Mouse (Mus musculus) hindbrain, embryonic 14.5 days (tissue): ENCODE results near the gene Fn3k. TPM values are rescaled to one million over a fixed set of nuclear protein-coding genes. Genes with fewer than 3 reads are reported as not detected.
A peak's percentile ranks its signal among the peaks of the same experiment; 100 is the strongest.

Source experiments
- ATAC-seq: fragments of 200-750 bp; cut with Nextera tagmentation; 2 replicates; pipeline ENCODE4 v1.8.0; 2017; ENCODE audit warnings: moderate number of reproducible peaks, mild to moderate bottlenecking, moderate TSS enrichment, moderate library complexity; ENCODE audit not compliant: low FRiP score
- DNase-seq: peaks from one replicate; pipeline ENCODE4 v3.0.0-alpha.2; 2015; ENCODE audit warnings: low spot score
- H3K27ac ChIP-seq: fragments of 300-500 bp; sonication (generic); 2 replicates; pipeline ENCODE4 v1.5.1; 2014; ENCODE audit warnings: mild to moderate bottlenecking, moderate library complexity
- H3K27me3 ChIP-seq: fragments of 300-500 bp; sonication (generic); 2 replicates; pipeline ENCODE4 v1.6.1; 2014; ENCODE audit warnings: mild to moderate bottlenecking, low read length, mixed read lengths; ENCODE audit not compliant: control insufficient read depth, insufficient read depth
- H3K36me3 ChIP-seq: fragments of 300-500 bp; sonication (generic); replicated peaks from 2 replicates; pipeline ENCODE4 v1.6.1; 2014; ENCODE audit not compliant: control insufficient read depth, insufficient read depth
- H3K4me1 ChIP-seq: fragments of 300-500 bp; sonication (generic); replicated peaks from 2 replicates; pipeline ENCODE4 v1.6.1; 2014; ENCODE audit warnings: antibody characterized with exemption, low read length, mixed read lengths; ENCODE audit not compliant: control insufficient read depth, insufficient read depth
- H3K4me2 ChIP-seq: fragments of 300-500 bp; sonication (generic); replicated peaks from 2 replicates; pipeline ENCODE4 v1.6.1; 2014; ENCODE audit warnings: mild to moderate bottlenecking, moderate library complexity
- H3K4me3 ChIP-seq: fragments of 300-500 bp; sonication (generic); replicated peaks from 2 replicates; pipeline ENCODE4 v1.5.1; 2014; ENCODE audit warnings: mild to moderate bottlenecking, low read length
- H3K9ac ChIP-seq: fragments of 300-500 bp; sonication (generic); 2 replicates; pipeline ENCODE4 v1.6.1; 2014
- H3K9me3 ChIP-seq: fragments of 300-500 bp; sonication (generic); 2 replicates; pipeline ENCODE4 v1.6.1; 2016; ENCODE audit warnings: low read length; ENCODE audit not compliant: control insufficient read depth
- WGBS: fragments of 180-500 bp; shearing (Covaris S2); extraction: QIAGEN DNeasy Blood & Tissue Kit; methylation state at CpG from one replicate; pipeline ENCODE4 v1.1.7; 2014; 5-methylcytosine and 5-hydroxymethylcytosine counted together
- polyA plus RNA-seq: library from polyadenylated mRNA; unstranded; fragments of >200 nt; fragmentation: Nextera tagmentation; extraction: Ambion mirVana; gene quantifications from 2 replicates; pipeline ENCODE4 v1.2.1, GENCODE M21; 2014

Fn3k gene
- polyA plus RNA-seq, 1 experiment from 2014 or later = 4.8 TPM

DNA sequence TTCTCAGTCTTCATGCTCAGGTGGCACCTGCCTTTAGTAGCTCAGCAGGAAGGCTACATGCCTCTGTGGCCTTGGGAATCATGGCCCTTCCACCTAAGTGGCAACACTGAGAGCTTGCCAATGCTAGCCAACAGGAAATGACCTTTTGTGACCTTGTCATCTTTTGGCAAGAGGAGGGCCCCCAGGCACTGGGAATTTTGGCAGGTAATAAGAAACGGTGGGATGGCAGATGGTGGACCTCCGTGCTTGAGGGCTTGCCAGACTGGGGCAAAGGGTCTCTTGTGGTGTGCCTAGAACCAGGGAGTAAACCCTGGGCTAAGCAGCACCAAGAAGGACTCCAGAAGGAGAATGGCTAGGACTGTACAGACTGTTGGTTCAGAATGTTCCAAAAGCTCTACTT, 7.4 kb downstream of the Fn3k start:
- 71% methylated on average over 2 of the region's 2 CpGs for WGBS
- no peaks in the 10 kb centered on the region for H3K9me3 ChIP-seq

DNA sequence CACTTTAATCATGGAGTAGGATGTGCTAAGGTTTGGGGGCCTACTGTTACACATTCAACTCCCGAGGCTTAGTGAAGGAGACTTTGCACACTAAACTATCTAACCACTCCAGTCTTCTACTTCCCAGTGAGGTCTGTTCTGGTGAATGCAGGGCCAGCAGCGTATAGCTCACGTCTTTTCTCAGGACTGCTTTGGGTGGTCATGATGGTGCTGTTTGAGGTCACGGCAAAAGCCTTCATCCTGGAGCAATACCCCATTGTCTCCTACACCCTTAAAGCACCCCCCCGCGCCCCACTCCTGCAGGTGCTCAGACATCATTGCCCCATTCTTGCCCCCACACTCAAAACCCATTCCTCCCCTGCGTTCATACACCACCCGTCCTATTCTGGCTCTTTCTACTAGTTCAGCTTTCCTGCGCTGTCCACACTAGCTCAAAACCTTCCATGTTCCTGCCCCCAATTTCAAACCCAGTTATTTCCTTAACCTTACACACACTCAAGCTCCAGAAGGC, 16.6 kb downstream of the Fn3k start:
- Histone ChIP-seq H3K36me3 (peaks cover 8% of the 10 kb centered on the region; the same call in 1 of the 2 replicates), H3K4me2 (peak overlapping the region; percentile 77), H3K4me1 (peaks cover 17% of the 10 kb centered on the region), H3K27ac (peak overlapping the region; percentile 41; the same call in 1 of the 2 replicates), H3K9me3 (no peaks in the 10 kb centered on the region), H3K27me3 (no peaks in the 10 kb centered on the region), H3K4me3 (peak overlapping the region; percentile 76), H3K9ac (peak overlapping the region; percentile 78)
- WGBS = 28% methylated on average over 9 of the region's 9 CpGs
- DNase-seq = no peak
- peak; percentile 5; the same call in 1 of the 2 replicates for ATAC-seq

More for the DNA sequence above, 7.4 kb downstream of the Fn3k start:
- Histone ChIP-seq H3K9ac (no peak overlapping the region), H3K27me3 (no peaks in the 10 kb centered on the region), H3K4me3 (no peak overlapping the region), H3K4me1 (no peaks in the 10 kb centered on the region), H3K36me3 (no peaks in the 10 kb centered on the region), H3K4me2 (no peak overlapping the region), H3K27ac (no peak overlapping the region)
- DNase-seq (no peak), ATAC-seq (no peak)

DNA sequence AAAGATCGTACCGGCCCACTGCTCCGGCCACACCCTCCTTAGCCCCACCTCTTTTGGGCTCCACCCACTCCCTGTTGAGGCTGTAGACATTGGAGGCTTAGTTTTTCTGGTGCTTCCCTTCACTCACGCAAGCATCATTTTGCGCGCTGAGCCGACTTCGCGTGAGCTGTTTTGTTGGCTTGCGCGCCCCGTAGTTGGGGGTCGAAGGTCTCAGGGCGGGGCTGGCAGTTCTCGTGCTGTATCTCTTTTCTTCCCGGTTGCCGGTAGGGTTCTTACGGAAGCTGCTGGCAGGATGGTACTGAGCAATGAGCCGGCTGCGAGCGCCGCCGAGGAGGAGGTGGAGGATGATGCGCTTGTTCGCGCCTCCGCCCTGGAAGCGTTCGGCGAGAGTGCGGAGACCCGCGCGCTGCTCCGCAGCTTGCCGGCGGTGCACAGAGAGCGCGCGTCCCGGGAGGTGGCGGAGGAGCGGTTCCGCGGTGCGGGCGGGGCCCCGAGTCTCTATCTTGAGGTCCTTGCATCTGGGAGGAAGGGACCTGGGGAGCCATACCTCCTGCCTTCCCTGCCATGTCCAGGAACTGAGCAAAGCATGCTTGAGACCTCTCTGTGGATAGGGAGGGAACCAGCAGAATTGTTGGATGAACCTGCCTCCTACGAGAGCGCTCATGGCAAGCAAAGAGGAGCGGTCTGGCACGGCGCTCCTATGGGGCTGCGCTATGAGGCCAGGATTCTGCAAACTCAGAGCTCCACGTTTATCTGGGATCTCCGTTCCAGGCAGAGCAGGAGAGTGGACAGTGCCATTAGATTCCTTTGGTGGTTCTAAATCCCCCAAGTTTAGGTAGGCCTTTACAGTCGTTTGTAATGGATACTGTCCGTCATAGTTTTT, 17.3 kb downstream of the Fn3k start, which contains the start of gene Tbcd:
Tbcd (plus strand) TSS at position 197 of the 883 bp plus-strand sequence.
- WGBS = under 1% methylated on average over 58 of the region's 58 CpGs
- H3K4me2 ChIP-seq = peak within 1 kb of the TSS; percentile 77

DNA sequence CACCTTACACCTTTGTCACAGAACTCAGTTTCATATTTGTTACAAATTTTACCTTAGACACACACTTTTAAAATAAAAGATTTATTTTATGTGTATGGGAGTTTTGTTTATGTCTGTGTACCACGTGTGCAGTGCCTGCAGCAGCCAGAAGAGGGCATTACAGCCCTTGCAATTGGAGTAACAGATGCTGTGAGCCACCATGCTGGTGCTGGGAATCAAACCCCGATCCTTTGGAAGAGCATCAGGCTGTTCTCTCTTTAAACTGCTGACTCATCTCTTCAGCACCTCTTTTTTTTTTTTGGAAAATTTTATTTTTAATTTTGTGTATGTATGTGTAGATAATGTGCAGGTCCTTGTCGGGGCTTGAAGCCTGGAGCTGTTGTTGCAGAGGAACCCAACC, 23.2 kb downstream of the Fn3k start:
- peaks cover 7% of the 10 kb centered on the region for H3K4me1 ChIP-seq
- H3K27ac ChIP-seq = no peak overlapping the region
- H3K36me3 ChIP-seq = peaks cover 62% of the 10 kb centered on the region
- 90% methylated on average over 3 of the region's 3 CpGs for WGBS
- no peak for DNase-seq
- ATAC-seq = no peak
- no peaks in the 10 kb centered on the region for H3K27me3 ChIP-seq
- H3K9ac ChIP-seq = no peak overlapping the region
- H3K4me2 ChIP-seq = no peak overlapping the region
- 0 out of 2 replicates have a peak, but pooled peaks cover 3% of the 10 kb centered on the region for H3K9me3 ChIP-seq
- no peak overlapping the region for H3K4me3 ChIP-seq

More for the DNA sequence above, 17.3 kb downstream of the Fn3k start, which contains the start of gene Tbcd:
- Histone ChIP-seq H3K4me1 (peaks cover 17% of the 10 kb centered on the region), H3K9ac (peak within 1 kb of the TSS; percentile 78), H3K9me3 (no peaks in the 10 kb centered on the region), H3K36me3 (peaks cover 10% of the 10 kb centered on the region; the same call in 1 of the 2 replicates), H3K27ac (peak within 1 kb of the TSS; percentile 80), H3K27me3 (no peaks in the 10 kb centered on the region), H3K4me3 (peak within 1 kb of the TSS; percentile 76)
- ATAC-seq = peak; percentile 93
- peak; percentile 97 for DNase-seq

DNA sequence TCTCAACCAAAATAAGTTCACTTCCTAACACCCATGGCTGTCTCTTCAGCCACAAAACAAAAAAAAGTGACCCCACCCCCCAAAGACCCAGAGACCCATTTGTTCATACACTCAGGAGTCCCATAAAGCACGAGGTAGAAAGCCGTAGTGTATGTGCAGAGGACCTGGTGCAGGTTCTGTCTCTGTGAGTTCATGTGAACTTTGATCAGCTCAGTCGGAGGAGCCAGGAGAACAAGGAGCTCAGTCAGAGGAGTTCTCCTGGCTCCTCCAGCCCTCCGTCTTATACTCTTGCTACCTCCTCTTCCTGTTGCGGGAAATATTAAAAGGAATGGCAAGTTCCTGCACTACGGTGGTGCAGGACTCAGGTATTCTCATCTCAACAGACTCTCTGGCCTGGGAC, 32.7 kb downstream of the Fn3k start:
- H3K4me2 ChIP-seq = no peak overlapping the region
- H3K9me3 ChIP-seq = no peaks in the 10 kb centered on the region
- ATAC-seq (no peak), DNase-seq (no peak)
- no peak overlapping the region for H3K4me3 ChIP-seq
- H3K9ac ChIP-seq = no peak overlapping the region
- H3K4me1 ChIP-seq = no peaks in the 10 kb centered on the region
- no peaks in the 10 kb centered on the region for H3K27me3 ChIP-seq
- no peak overlapping the region for H3K27ac ChIP-seq
- 95% methylated on average over 6 of the region's 6 CpGs for WGBS
- H3K36me3 ChIP-seq = peaks cover 71% of the 10 kb centered on the region

DNA sequence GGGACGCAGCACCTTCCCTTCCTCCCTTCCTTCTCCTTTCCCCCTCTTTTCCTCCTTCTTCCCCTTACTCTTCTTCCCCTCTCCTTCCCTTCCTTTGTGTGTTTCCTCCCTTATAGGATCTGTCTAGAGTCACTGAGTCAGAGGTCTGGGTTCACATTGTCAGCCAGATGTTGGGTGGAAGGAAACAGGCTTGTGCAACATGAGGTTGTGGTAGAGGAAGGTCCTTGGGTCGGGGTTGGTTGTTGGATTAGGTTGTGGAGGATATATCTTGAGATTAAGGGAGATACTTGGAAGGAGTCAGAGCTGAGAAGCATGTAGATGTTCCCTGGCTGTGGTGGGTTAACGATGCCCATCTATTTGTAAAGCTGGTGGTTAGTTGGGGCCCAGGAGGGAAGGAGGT, 40.1 kb downstream of the Fn3k start:
- Histone ChIP-seq H3K27me3 (no peaks in the 10 kb centered on the region), H3K4me2 (no peak overlapping the region), H3K4me3 (no peak overlapping the region), H3K9ac (no peak overlapping the region), H3K4me1 (no peaks in the 10 kb centered on the region), H3K9me3 (no peaks in the 10 kb centered on the region), H3K36me3 (peaks cover 59% of the 10 kb centered on the region), H3K27ac (no peak overlapping the region)
- ATAC-seq (no peak), DNase-seq (no peak)
- 87% methylated on average over 3 of the region's 3 CpGs for WGBS

DNA sequence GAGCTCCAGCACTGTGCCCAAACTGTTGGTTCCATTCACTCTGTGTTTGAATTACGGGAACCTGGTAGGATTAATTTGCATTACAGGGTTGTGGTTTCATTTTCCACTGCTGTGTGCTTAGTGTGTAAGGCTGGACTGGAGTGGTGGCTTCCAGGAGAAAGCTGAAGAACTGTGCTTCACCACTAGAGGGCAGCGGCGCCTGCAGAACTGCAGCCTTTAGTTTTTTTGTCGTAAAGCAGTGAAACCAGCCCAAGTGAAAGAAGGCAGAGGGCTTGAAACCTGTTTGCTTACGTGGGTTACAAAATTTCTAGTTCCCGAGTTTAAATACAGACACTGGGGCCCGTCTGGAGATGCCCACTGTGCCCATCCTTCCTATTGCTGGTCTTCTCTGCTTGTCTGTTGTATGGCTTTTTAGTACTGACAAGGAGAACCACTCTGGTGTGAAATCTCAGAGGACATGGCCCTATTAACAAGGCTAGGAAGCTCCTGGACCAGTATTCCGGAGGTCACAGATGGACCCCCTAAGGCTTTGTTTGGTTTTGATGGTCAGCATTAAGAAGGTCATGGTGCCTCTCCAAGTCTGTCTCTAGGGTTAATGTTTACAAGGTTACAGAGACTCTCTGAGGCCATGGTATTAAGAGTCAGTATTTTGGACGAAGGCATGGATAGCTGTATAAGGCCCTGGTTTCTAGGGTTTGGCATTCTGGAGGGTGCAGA, 41.1 kb downstream of the Fn3k start:
- ATAC-seq = no peak
- WGBS = 37% methylated on average over 9 of the region's 9 CpGs

DNA sequence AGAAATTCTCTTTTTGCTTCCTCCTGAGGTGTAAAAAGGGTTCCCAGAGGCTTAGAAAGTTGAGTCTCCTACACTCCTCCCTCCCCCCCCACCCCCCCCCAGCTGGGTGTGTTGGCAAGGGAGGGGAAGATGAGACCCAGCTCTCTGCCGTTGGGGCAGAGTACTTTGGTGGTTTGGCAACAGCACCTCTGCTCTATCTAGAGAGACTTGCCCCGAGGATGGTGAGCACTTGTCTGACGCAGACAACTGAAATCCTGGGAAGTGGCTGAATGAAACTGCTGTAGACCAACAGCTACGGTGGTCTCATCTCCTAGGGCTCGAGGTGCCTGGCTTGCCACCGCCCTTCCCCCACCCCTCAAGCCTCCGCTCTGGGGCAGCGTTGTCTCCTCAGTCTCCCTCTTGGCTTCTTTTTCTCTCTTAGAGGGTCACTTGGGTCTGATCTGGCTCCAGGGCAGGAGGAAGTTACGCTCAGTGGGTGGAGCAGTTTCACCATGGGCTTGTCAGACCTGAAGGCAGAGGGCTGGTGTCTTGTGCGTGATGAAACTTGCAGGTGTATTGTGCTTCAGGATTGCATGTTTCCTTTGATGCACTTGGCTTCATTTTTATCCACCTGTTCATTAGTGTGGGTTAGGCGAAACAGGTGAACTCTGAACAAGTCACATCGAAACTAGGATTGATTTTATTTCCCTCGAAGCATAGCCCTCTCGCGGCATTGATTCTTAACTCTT, 44.9 kb downstream of the Fn3k start:
- no peaks in the 10 kb centered on the region for H3K4me1 ChIP-seq
- H3K9me3 ChIP-seq = no peaks in the 10 kb centered on the region
- no peaks in the 10 kb centered on the region for H3K27me3 ChIP-seq
- no peak overlapping the region for H3K4me2 ChIP-seq
- DNase-seq (no peak), ATAC-seq (no peak)
- H3K9ac ChIP-seq = no peak overlapping the region
- H3K27ac ChIP-seq = no peak overlapping the region
- WGBS = 94% methylated on average over 15 of the region's 15 CpGs
- H3K4me3 ChIP-seq = no peak overlapping the region
- peaks cover 54% of the 10 kb centered on the region for H3K36me3 ChIP-seq

More for the DNA sequence above, 41.1 kb downstream of the Fn3k start:
- H3K4me1 ChIP-seq = no peaks in the 10 kb centered on the region
- peaks cover 59% of the 10 kb centered on the region for H3K36me3 ChIP-seq
- no peak overlapping the region for H3K9ac ChIP-seq
- no peak overlapping the region for H3K27ac ChIP-seq
- no peaks in the 10 kb centered on the region for H3K9me3 ChIP-seq
- H3K4me2 ChIP-seq = no peak overlapping the region
- DNase-seq = peak; percentile 85
- no peaks in the 10 kb centered on the region for H3K27me3 ChIP-seq
- no peak overlapping the region for H3K4me3 ChIP-seq
